Mouse (Mus musculus) heart, adult 2 months (tissue): Measurements from ENCODE around the gene Thap11.

ENCODE experiments used
- EP300 ChIP-seq: fragments of 200-500 bp; IDR thresholded peaks from 2 replicates; pipeline ENCODE4 v1.6.1; 2011; ENCODE audit warnings: low read depth, low read length, control low read depth; ENCODE audit not compliant: insufficient read depth
- POLR2A ChIP-seq: fragments of 200-500 bp; IDR thresholded peaks from 2 replicates; pipeline ENCODE4 v1.6.1; 2011; ENCODE audit warnings: mild to moderate bottlenecking, low read depth, low read length, control low read depth; ENCODE audit not compliant: insufficient read depth

DNA sequence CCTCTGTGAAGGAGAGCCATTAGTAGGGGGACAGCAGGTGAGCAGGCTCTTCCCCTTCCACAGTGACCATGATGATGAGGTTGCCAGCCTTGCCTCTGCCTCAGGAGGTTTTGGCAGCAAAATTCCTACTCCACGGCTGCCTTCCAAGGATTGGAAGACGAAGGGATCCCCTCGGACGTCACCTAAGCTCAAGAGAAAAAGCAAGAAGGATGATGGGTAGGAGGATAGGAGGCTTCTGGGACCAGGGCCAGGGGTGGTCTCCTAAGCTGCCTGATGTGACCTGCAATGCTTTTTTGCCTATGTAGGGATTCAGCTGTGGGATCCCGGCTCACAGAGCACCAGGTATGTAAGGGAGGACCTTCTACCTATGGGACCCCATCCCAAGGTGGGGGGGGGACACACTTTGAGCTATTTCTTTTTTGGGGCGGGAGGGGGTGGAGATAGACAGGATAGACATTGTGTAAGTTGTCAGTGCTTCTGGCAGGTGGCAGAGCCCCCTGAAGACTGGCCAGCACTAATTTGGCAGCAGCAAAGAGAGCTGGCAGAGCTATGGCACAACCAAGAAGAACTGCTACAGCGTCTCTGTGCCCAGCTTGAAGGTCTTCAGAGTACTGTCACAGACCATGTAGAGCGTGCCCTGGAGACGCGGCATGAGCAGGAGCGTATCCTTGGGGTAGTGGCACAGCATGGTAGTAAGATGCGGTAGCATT lies 35.0 kb downstream of the Thap11 start:
- no peak for TF ChIP-seq EP300
- TF ChIP-seq POLR2A = no peak
